Mouse (Mus musculus) liver, postnatal 0 days (tissue): ENCODE results near the gene Dnajb12. TPM values are rescaled to one million over a fixed set of nuclear protein-coding genes. Genes with fewer than 3 reads are reported as not detected.

Source experiments
- ATAC-seq: fragments of 200-750 bp; cut with Nextera tagmentation; 2 replicates; pipeline ENCODE4 v1.8.0; 2017; ENCODE audit warnings: mild to moderate bottlenecking, moderate library complexity
- DNase-seq: peaks from one replicate; pipeline ENCODE4 v3.0.0-alpha.2; 2016
- H3K27ac ChIP-seq: fragments of 300-500 bp; sonication (generic); 2 replicates; pipeline ENCODE4 v1.5.1; 2014; ENCODE audit warnings: antibody characterized with exemption, moderate library complexity, mild to moderate bottlenecking, low read depth
- H3K27me3 ChIP-seq: fragments of 300-500 bp; sonication (generic); 2 replicates; pipeline ENCODE4 v1.6.1; 2014; ENCODE audit warnings: low read length, control low read depth, mixed read lengths; ENCODE audit not compliant: insufficient read depth
- H3K36me3 ChIP-seq: fragments of 300-500 bp; sonication (generic); replicated peaks from 2 replicates; pipeline ENCODE4 v1.6.1; 2014; ENCODE audit warnings: mild to moderate bottlenecking, control low read depth, low read length, moderate library complexity, mixed read lengths; ENCODE audit not compliant: insufficient read depth
- H3K4me1 ChIP-seq: fragments of 300-500 bp; sonication (generic); 2 replicates; pipeline ENCODE4 v1.6.1; 2014; ENCODE audit warnings: antibody characterized with exemption, mild to moderate bottlenecking, control low read depth; ENCODE audit not compliant: insufficient read depth
- H3K4me2 ChIP-seq: fragments of 300-500 bp; sonication (generic); 2 replicates; pipeline ENCODE4 v1.6.1; 2014; ENCODE audit warnings: low read depth, mild to moderate bottlenecking, low read length, moderate library complexity, mixed read lengths
- H3K4me3 ChIP-seq: fragments of 300-500 bp; sonication (generic); 2 replicates; pipeline ENCODE4 v1.5.1; 2014; ENCODE audit warnings: low read depth, low read length
- H3K9ac ChIP-seq: fragments of 300-500 bp; sonication (generic); replicated peaks from 2 replicates; pipeline ENCODE4 v1.6.1; 2014; ENCODE audit warnings: mild to moderate bottlenecking, moderate library complexity
- H3K9me3 ChIP-seq: fragments of 300-500 bp; sonication (generic); 2 replicates; pipeline ENCODE4 v1.6.1; 2016; ENCODE audit warnings: mild to moderate bottlenecking, control low read depth, low read length, mixed read lengths
- CTCF ChIP-seq: sonication (generic); IDR thresholded peaks from 2 replicates; pipeline ENCODE4 v1.5.1; 2016; ENCODE audit warnings: antibody characterized with exemption, low read depth
- EP300 ChIP-seq: IDR thresholded peaks from 2 replicates; pipeline ENCODE4 v1.6.1; 2016; ENCODE audit warnings: antibody characterized with exemption, low read depth, mild to moderate bottlenecking
- WGBS: fragments of 180-500 bp; shearing (Covaris S2); extraction: QIAGEN DNeasy Blood & Tissue Kit; methylation state at CpG from one replicate; pipeline ENCODE4 v1.1.7; 2014; ENCODE audit not compliant: insufficient replicate concordance; 5-methylcytosine and 5-hydroxymethylcytosine counted together
- polyA plus RNA-seq: library from polyadenylated mRNA; unstranded; fragments of >200 nt; fragmentation: Nextera tagmentation; extraction: Ambion mirVana; gene quantifications from 2 replicates; pipeline ENCODE4 v1.2.1, GENCODE M21; 2015

Gene Dnajb12
- polyA plus RNA-seq, 1 experiment from 2014 or later = 17.0 TPM

DNA sequence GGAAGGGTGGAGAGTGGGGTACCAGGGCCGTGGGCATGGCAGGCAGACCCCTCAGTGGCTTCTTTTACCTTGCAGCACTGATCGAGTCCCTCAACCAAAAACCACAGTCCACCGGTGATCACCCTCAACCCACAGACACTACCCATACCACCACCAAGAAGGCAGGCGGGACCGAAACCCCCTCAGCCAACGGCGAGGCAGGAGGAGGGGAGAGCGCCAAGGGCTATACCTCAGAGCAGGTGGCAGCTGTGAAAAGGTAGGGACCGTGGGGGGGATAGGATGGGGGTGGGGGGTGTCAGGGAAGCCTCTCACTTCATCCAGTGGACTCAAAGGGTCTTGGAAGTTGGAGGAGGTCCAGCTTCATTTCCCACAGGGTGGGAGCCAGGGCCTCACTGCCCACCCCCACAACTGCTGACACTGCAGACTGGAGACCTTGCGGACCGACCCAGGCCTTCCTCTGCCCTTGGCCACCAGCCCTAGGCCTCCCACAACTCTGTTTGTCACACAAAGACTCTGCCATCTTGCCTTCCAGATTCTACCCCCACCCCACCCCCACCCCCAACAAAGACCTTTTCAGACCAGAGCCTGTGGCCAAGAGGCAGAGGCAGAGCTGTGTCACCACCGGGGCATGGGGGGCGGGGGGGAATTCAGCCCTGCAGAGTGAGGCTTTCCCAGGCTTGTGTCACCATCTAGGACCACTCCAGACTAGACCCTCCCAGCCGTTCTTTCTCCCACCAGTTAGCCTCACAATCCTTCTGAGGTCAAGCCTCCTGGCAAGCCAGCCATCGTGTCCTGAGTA lies 10.8 kb downstream of the Dnajb12 start:
- 87% methylated on average over 15 of the region's 15 CpGs for WGBS
- H3K4me2 ChIP-seq = no peak overlapping the region
- no peaks in the 10 kb centered on the region for H3K9me3 ChIP-seq
- no peak overlapping the region for H3K9ac ChIP-seq
- no peak for ATAC-seq
- no peak for TF ChIP-seq EP300
- no peak for TF ChIP-seq CTCF
- H3K27me3 ChIP-seq = no peaks in the 10 kb centered on the region
- DNase-seq = no peak
- peaks cover 34% of the 10 kb centered on the region for H3K4me1 ChIP-seq
- no peak overlapping the region for H3K27ac ChIP-seq
- no peak overlapping the region for H3K4me3 ChIP-seq
- peaks cover 52% of the 10 kb centered on the region for H3K36me3 ChIP-seq

GRCm38 (mm10) chr10:59892977-59893376 lies 13.6 kb downstream of the Dnajb12 start:
- H3K4me2 ChIP-seq = no peak overlapping the region
- no peak overlapping the region for H3K4me3 ChIP-seq
- no peak for ATAC-seq
- peaks cover 78% of the 10 kb centered on the region for H3K36me3 ChIP-seq
- no peak overlapping the region for H3K9ac ChIP-seq
- 52% methylated on average over 6 of the region's 6 CpGs for WGBS
- peaks cover 14% of the 10 kb centered on the region for H3K4me1 ChIP-seq
- DNase-seq = peak; percentile 69
- H3K9me3 ChIP-seq = no peaks in the 10 kb centered on the region
- H3K27ac ChIP-seq = no peak overlapping the region
- no peak for TF ChIP-seq EP300
- TF ChIP-seq CTCF = peak; percentile 99
- no peaks in the 10 kb centered on the region for H3K27me3 ChIP-seq

- Histone ChIP-seq H3K9me3 (no peaks in the 10 kb centered on the region), H3K4me1 (peaks cover 26% of the 10 kb centered on the region), H3K4me3 (no peak overlapping the region), H3K27ac (no peak overlapping the region), H3K27me3 (no peaks in the 10 kb centered on the region), H3K9ac (no peak overlapping the region), H3K36me3 (peaks cover 85% of the 10 kb centered on the region), H3K4me2 (no peak overlapping the region)
- TF ChIP-seq EP300 (no peak), CTCF (peak; percentile 99)
- DNase-seq (peak; percentile 92), ATAC-seq (0 out of 2 replicates have a peak, but pooled peaks have one; percentile 11)
- WGBS = 82% methylated on average over 25 of the region's 25 CpGs
Observed at GRCm38 (mm10) chr10:59894251-59895160, 15.2 kb downstream of the Dnajb12 start.

DNA sequence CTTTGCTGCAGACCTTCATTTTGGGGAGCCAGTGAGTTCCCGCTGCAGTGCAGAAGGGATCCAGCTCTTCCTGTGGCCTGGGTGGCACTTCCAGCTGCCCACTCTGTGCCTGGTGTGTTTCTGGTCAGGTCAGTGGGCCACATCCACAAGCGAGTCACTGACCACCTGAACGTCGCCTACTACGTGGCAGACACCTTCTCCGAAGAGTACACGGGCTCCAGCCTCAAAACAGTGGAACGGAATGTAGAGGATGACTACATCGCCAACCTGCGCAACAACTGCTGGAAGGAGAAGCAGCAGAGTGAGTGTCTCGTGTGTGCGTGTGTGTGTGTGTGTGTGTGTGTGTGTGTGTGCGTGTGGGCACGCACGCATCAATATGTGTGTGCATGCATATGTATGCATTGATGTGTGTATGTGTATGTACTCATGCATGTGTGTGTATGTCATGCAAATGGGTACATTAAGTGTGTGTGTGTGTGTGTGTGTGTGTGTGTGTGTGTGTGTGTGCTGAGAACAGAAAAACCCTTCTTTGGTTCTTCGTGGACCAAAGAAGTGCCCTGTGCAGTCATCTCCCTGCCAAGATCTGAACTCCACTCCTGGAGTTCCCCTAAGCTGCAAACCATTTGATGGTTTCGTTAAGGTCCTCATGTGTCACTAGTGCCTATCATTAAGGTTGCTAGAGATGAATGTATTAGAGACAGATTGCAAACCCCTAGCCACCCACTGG lies 16.3 kb downstream of the Dnajb12 start:
- DNase-seq = peak; percentile 15
- Histone ChIP-seq H3K4me3 (no peak overlapping the region), H3K4me2 (no peak overlapping the region), H3K9ac (no peak overlapping the region), H3K4me1 (peaks cover 37% of the 10 kb centered on the region), H3K36me3 (peaks cover 78% of the 10 kb centered on the region), H3K27me3 (no peaks in the 10 kb centered on the region), H3K27ac (no peak overlapping the region), H3K9me3 (no peaks in the 10 kb centered on the region)
- no peak for ATAC-seq
- no peak for TF ChIP-seq EP300
- no peak for TF ChIP-seq CTCF
- 91% methylated on average over 17 of the region's 17 CpGs for WGBS

DNA sequence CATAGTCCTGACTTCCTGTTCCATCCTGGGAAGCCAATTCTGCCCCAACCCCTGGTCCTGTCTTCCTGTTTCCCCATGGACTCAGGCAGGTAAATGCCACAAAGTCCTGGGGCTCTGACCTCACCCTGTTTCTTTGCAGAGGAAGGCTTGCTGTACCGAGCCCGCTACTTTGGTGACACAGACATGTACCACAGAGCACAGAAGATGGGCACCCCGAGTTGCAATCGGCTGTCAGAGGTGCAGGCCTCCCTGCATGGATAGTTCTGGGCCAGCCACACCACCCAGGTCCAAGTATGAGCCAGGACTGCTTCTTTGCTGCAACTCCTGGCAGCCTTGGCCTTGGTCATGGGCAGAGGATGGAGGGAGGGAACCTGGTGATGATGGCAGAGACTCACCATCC lies 16.9 kb downstream of the Dnajb12 start:
- H3K9ac ChIP-seq = no peak overlapping the region
- no peak overlapping the region for H3K4me2 ChIP-seq
- H3K4me3 ChIP-seq = no peak overlapping the region
- no peak for DNase-seq
- no peaks in the 10 kb centered on the region for H3K27me3 ChIP-seq
- H3K27ac ChIP-seq = peak overlapping the region; percentile 67
- WGBS = 83% methylated on average over 4 of the region's 4 CpGs
- H3K4me1 ChIP-seq = peaks cover 43% of the 10 kb centered on the region
- H3K9me3 ChIP-seq = no peaks in the 10 kb centered on the region
- ATAC-seq = no peak
- peaks cover 73% of the 10 kb centered on the region for H3K36me3 ChIP-seq
- no peak for TF ChIP-seq EP300
- TF ChIP-seq CTCF = no peak
